Mouse (Mus musculus) kidney, postnatal 0 days (tissue): ENCODE results near the gene Ly6g5c. TPM values are rescaled to one million over a fixed set of nuclear protein-coding genes. Genes with fewer than 3 reads are reported as not detected.

ENCODE experiments used
- ATAC-seq: fragments of 200-750 bp; cut with Nextera tagmentation; replicated peaks from 2 replicates; pipeline ENCODE4 v1.8.0; 2017; ENCODE audit warnings: low read depth, moderate number of reproducible peaks, moderate TSS enrichment, moderate library complexity; ENCODE audit not compliant: low FRiP score
- DNase-seq: peaks from one replicate; pipeline ENCODE4 v3.0.0-alpha.2; 2016; ENCODE audit warnings: low spot score
- H3K27ac ChIP-seq: fragments of 300-500 bp; sonication (generic); 2 replicates; pipeline ENCODE4 v1.5.1; 2014; ENCODE audit warnings: mild to moderate bottlenecking
- H3K27me3 ChIP-seq: fragments of 300-500 bp; sonication (generic); 2 replicates; pipeline ENCODE4 v1.6.1; 2014; ENCODE audit warnings: low read length, mixed read lengths; ENCODE audit not compliant: insufficient read depth
- H3K36me3 ChIP-seq: fragments of 300-500 bp; sonication (generic); 2 replicates; pipeline ENCODE4 v1.6.1; 2014; ENCODE audit warnings: low read length, mixed read lengths; ENCODE audit not compliant: insufficient read depth
- H3K4me1 ChIP-seq: fragments of 300-500 bp; sonication (generic); replicated peaks from 2 replicates; pipeline ENCODE4 v1.6.1; 2014; ENCODE audit warnings: antibody characterized with exemption, low read length, mixed read lengths; ENCODE audit not compliant: insufficient read depth
- H3K4me2 ChIP-seq: fragments of 300-500 bp; sonication (generic); 2 replicates; pipeline ENCODE4 v1.6.1; 2014; ENCODE audit warnings: mild to moderate bottlenecking, low read length, moderate library complexity, mixed read lengths
- H3K4me3 ChIP-seq: fragments of 300-500 bp; sonication (generic); replicated peaks from 2 replicates; pipeline ENCODE4 v1.5.1; 2014; ENCODE audit warnings: low read depth, low read length
- H3K9ac ChIP-seq: fragments of 300-500 bp; sonication (generic); 2 replicates; pipeline ENCODE4 v1.6.1; 2014; ENCODE audit warnings: low read depth, low read length
- H3K9me3 ChIP-seq: fragments of 300-500 bp; sonication (generic); replicated peaks from 2 replicates; pipeline ENCODE4 v1.6.1; 2016; ENCODE audit warnings: low read length, inconsistent platforms, mixed read lengths
- CTCF ChIP-seq: IDR thresholded peaks from 2 replicates; pipeline ENCODE4 v1.5.1; 2016; ENCODE audit warnings: antibody characterized with exemption, low read depth, mild to moderate bottlenecking, moderate library complexity
- WGBS: fragments of 180-500 bp; shearing (Covaris S2); extraction: QIAGEN DNeasy Blood & Tissue Kit; methylation state at CpG from one replicate; pipeline ENCODE4 v1.1.7; 2014; 5-methylcytosine and 5-hydroxymethylcytosine counted together
- polyA plus RNA-seq: library from polyadenylated mRNA; unstranded; fragments of >200 nt; fragmentation: Nextera tagmentation; extraction: Ambion mirVana; gene quantifications from 2 replicates; pipeline ENCODE4 v1.2.1, GENCODE M21; 2015

The Ly6g5c gene
- polyA plus RNA-seq, 1 experiment from 2014 or later: not detected

DNA sequence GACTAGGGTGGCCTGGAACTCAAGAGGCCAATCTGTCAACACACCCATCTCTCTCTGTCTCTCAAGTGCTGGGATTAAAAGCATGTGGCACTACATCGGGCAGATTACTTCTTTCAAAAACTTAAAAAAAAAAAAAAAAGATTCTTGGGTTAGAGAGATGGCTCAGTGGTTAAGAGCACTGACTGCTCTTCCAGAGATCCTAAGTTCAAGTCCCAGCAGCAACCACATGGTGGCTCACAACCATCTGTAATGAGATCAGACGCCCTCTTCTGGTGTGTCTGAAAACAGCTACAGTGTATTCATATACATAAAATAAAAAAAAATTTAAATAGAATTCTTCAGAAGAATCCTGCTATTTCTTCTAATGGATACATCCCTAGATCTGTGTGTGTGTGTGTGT, 19.9 kb upstream of the Ly6g5c start:
- TF ChIP-seq CTCF: peak; percentile 60

DNA sequence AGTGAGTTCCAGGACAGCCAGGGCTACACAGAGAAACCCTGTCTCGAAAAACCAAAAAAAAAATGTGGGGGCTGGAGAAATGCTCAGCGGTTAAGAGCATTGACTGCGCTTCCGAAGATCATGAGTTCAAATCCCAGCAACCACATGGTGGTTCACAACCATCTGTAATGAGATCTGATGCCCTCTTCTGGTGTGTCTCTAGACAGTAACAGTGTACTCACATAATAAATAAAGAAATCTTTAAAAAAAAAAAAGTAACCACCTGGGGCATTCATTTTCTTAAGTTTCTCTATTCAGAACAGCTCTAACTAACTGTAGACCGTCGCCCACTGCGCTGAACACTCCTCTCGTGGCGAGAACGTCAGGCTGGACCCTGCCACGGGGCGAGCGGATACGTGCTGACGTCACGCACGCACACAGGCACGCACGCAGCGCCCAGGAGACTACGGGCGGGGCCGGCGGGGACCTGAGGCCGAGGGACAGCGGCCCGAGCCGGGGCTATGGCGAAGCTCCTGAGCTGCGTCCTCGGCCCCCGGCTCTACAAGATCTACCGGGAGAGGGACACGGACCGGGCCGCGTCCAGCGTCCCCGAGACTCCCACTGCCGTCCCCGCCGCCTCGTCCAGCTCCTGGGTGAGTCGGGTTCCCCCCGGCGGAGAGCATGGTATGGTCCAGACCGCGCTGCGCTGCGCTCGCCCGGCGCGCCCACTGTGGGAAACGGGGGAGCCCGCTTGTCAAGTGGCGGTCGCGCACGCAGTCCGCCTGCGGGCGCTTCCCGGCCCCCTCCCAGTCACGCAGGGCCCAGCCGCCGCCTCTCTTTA, 19.0 kb upstream of the Ly6g5c start, which contains the start of gene Abhd16a:
TSS of gene Abhd16a (plus strand) at position 439 of the 820 bp plus-strand sequence.
- peak; percentile 96 for DNase-seq
- ATAC-seq: peak; percentile 94
- TF ChIP-seq CTCF: 0 out of 2 replicates have a peak, but pooled peaks have one; percentile 32
- H3K9ac ChIP-seq: peak within 1 kb of the TSS; percentile 93
- peak within 1 kb of the TSS; percentile 62 for H3K4me2 ChIP-seq
- H3K27me3 ChIP-seq: no peaks in the 10 kb centered on the region
- no peaks in the 10 kb centered on the region for H3K9me3 ChIP-seq
- H3K36me3 ChIP-seq: peaks cover 13% of the 10 kb centered on the region; the same call in 1 of the 2 replicates
- H3K4me3 ChIP-seq: peak within 1 kb of the TSS; percentile 62
- WGBS: 4% methylated on average over 49 of the region's 67 CpGs
- H3K4me1 ChIP-seq: peaks cover 7% of the 10 kb centered on the region; the same call in 1 of the 2 replicates
- peak within 1 kb of the TSS; percentile 97 for H3K27ac ChIP-seq

More for the DNA sequence above, 19.9 kb upstream of the Ly6g5c start:
- H3K4me3 ChIP-seq: no peak overlapping the region
- no peak for DNase-seq
- H3K36me3 ChIP-seq: peaks cover 8% of the 10 kb centered on the region; the same call in 1 of the 2 replicates
- no peak for ATAC-seq
- no peak overlapping the region for H3K4me2 ChIP-seq
- H3K27me3 ChIP-seq: no peaks in the 10 kb centered on the region
- no peak overlapping the region for H3K9ac ChIP-seq
- WGBS: 48% methylated on average over 2 of the region's 2 CpGs
- no peak overlapping the region for H3K27ac ChIP-seq
- no peaks in the 10 kb centered on the region for H3K9me3 ChIP-seq
- H3K4me1 ChIP-seq: peaks cover 7% of the 10 kb centered on the region; the same call in 1 of the 2 replicates

DNA sequence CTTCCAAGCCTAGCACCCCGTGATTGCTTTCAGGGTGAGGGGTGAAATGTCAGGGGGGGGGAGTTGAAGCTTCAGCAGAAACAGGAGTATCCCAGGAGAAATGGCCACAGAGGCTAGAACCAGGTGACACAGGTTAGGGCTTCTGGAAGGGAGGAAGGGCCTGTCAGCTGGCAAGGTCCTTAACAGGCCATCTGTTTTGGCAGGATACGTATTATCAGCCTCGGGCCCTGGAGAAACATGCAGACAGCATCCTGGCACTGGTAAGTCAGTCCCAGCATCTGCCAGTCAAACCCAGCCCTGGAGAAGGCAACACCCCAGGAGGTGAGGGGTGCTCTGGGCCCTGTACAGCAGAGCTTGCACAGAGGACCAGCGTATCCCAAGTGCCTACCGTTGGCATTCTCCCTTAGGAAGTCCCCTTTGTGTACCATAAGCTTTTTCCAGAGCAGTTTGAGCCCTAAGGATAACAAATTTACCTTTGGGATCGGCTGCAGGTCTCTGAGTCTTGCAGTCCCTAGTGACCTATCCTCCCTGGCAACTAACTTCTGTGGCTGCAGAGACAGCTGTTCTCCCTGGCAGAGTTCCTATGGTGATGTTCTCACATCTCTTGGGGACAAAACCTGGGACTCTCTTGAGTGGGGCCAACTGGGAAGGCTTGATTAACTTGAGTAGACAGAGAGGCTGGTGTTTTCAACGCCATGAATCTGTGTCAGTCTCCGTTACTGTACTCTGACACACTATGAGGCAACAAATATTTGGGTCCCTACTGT, 17.7 kb upstream of the Ly6g5c start:
- 65% methylated on average over 8 of the region's 8 CpGs for WGBS
- no peak for ATAC-seq
- TF ChIP-seq CTCF: no peak

DNA sequence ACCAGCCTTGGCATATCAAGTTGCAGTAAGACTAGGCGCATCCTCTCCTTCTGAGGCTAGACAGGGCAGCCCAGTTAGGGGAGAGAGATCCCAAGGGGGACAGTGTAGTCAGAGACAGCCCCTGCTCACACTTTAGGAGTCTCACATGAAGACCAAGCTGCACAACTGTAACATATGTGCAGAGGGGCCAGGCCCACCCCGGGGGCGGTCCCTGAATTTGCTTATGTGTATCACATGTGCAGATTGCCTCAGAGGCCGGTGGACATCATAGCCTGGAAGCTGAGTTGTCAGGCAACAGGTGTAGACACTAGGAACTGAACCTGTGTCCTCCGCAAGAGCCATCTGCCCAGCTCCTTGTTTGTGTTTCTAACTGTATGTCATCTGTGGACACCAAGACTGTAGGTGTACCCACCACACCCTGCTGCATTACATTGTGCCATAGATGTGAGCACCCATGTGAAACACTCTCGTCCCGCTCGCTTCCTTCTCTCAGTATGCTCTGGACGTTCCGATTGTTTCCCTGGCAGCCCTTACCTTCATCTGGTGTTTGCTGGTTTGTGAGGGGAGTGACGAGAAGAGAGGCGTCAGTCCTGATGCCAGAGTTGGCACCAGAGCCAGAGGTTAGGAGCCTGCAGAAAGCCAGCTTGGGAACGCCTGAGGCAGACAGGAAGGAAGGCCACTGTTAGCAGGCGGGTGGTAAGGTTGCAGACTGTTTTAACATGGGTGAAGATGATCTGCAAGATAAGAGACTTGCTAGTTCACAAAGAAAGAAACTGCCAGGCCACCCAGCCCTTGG, 15.5 kb upstream of the Ly6g5c start:
- peaks cover 29% of the 10 kb centered on the region; the same call in 1 of the 2 replicates for H3K36me3 ChIP-seq
- H3K4me3 ChIP-seq: no peak overlapping the region
- H3K27ac ChIP-seq: no peak overlapping the region
- DNase-seq (peak; percentile 41), ATAC-seq (no peak)
- H3K4me1 ChIP-seq: peaks cover 7% of the 10 kb centered on the region; the same call in 1 of the 2 replicates
- H3K4me2 ChIP-seq: no peak overlapping the region
- TF ChIP-seq CTCF: no peak
- H3K9me3 ChIP-seq: no peaks in the 10 kb centered on the region
- WGBS: 80% methylated on average over 14 of the region's 14 CpGs
- H3K9ac ChIP-seq: no peak overlapping the region
- H3K27me3 ChIP-seq: no peaks in the 10 kb centered on the region

More for the DNA sequence above, 17.7 kb upstream of the Ly6g5c start:
- no peaks in the 10 kb centered on the region for H3K27me3 ChIP-seq
- no peak for DNase-seq
- H3K4me1 ChIP-seq: peaks cover 7% of the 10 kb centered on the region; the same call in 1 of the 2 replicates
- peak overlapping the region; percentile 93 for H3K9ac ChIP-seq
- no peaks in the 10 kb centered on the region for H3K9me3 ChIP-seq
- peak overlapping the region; percentile 62 for H3K4me2 ChIP-seq
- H3K27ac ChIP-seq: peak overlapping the region; percentile 97; the same call in 1 of the 2 replicates
- peaks cover 20% of the 10 kb centered on the region; the same call in 1 of the 2 replicates for H3K36me3 ChIP-seq
- peak overlapping the region; percentile 62 for H3K4me3 ChIP-seq

DNA sequence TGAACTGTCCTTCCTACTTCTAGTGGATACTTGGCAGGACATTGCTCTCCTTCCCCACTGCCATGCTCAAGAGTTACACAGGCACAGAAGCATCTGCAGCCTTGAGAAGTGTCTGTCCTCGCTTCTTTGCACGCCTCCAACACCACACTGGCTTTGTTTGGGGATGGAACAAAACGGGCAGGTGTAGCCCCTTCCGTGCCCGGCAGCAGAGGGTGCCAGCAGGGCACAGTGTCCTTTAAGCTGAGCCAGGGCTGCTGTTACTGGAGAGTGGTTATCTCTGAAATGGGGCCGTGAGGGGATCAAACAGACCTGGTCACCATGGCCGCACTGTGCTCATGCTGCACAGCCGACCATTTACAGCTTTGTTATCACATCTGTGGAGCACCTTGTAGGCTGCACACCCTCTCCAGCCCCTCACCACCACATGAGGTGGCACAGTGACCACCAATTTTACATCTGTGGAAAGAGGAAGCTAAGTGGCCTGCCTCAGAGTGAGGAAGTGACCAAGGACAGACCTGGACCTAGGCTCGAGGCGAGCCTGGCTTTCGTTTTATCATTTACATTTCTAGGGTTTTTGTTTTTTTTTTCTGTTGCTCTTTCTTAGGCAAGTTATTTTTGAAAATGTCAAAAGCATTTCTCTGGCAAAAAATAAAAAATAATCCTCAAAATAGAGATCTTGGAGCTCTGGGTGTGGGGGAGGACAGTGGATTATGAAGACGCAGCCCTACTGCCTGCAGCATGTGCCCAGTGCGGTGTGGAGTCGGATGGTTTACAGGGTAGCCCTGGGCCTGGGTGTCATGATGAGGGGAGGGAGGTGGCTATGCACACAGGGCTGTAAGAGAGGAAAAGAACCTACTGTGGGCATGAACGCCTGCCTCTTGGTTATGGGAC, 13.4 kb upstream of the Ly6g5c start:
- no peaks in the 10 kb centered on the region for H3K9me3 ChIP-seq
- 88% methylated on average over 15 of the region's 15 CpGs for WGBS
- TF ChIP-seq CTCF: no peak
- peaks cover 7% of the 10 kb centered on the region; the same call in 1 of the 2 replicates for H3K4me1 ChIP-seq
- no peak overlapping the region for H3K4me3 ChIP-seq
- H3K36me3 ChIP-seq: peaks cover 48% of the 10 kb centered on the region
- H3K27ac ChIP-seq: no peak overlapping the region
- H3K9ac ChIP-seq: no peak overlapping the region
- no peak overlapping the region for H3K4me2 ChIP-seq
- no peaks in the 10 kb centered on the region for H3K27me3 ChIP-seq
- ATAC-seq (no peak), DNase-seq (no peak)
